ENCODE assay signal across 9 mouse cellular contexts in the genomic region with DNA sequence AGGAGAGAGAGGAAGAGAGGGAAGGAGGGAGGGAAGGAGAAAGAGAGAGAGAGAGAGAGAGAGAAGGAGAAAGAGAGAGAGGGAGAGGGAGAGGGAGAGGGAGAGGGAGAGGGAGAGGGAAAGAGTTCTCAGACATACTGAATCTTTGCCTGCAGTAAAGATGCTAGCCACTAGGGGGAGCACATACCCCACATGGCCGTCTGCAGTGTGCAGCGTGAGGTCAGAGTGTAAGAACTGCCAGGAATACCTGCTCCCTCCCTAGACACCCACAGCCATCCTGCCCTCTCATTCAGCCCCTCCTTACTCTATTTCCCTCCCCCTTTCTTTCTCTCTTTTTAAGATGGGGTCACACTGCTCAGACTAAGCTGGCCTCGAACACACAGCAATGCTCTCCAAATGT. TPM values are rescaled to one million over a fixed set of nuclear protein-coding genes. Genes with fewer than 3 reads are reported as not detected.
DNase-seq lines count a peak whose midpoint lies in the region; ATAC-seq and TF ChIP-seq lines count a peak whose summit lies in the region.
"Had no signal": no experiment of that assay in that cellular context is flagged by ENCODE, and none has a peak within 500 bp of the region (broad histone marks: within the 10 kb centered on the region; RNA-seq: fewer than 3 reads in every experiment).

No protein-coding gene starts in this region.

- peak; percentile 77 for DNase-seq in CH12.LX (ENCODE audit: extremely low read depth)
- DNase-seq in Patski (ENCODE audit: low read depth, low spot score) = no peak
- DNase-seq in cerebellum, postnatal 36 days = peak; percentile 73 to 80
- DNase-seq in gastrocnemius, postnatal 10 days = peak; percentile 71
- DNase-seq in kidney, adult 9 months = peak; percentile 72
- peak; percentile 51 for DNase-seq in lung, adult 2 months
- peak; percentile 43 for DNase-seq in retina, adult 2 months (ENCODE audit: low read depth, low spot score)
- DNase-seq in ovary, adult 18-20 months (ENCODE audit: low spot score) = no peak

- 30% methylated on average over 3 of the region's 3 CpGs for WGBS in lung, adult 2 months

- no peaks in the 10 kb centered on the region for H3K79me2 ChIP-seq in CH12.LX (replicated peaks; ENCODE audit: control insufficient read depth, extremely low read depth, insufficient read depth, poor library complexity, severe bottlenecking)

- no peaks in the 10 kb centered on the region for H3K27me3 ChIP-seq in CH12.LX (replicated peaks)
- no peaks in the 10 kb centered on the region for H3K27me3 ChIP-seq in Patski
- H3K27me3 ChIP-seq: limb, embryonic 15.5 days had no signal

- CTCF ChIA-PET in Patski (lab: Charles Lee) = interaction anchor here (0.7 to 2.1 kb wide), 4 partner anchors 8 to 22 kb away, joined by 3 to 8 read pairs (median 5); a partner anchor contains a TSS

- no peaks in the 10 kb centered on the region for H3K9me3 ChIP-seq in CH12.LX (replicated peaks; ENCODE audit: low read length)
- H3K9me3 ChIP-seq: limb, embryonic 15.5 days had no signal

- POLR2A ChIA-PET in Patski (lab: Charles Lee) = no interaction called here

- no peak overlapping the region for H3K9ac ChIP-seq in CH12.LX (ENCODE audit: insufficient read depth, low read depth)
- H3K9ac ChIP-seq: limb, embryonic 15.5 days had no signal

- ATAC-seq in Patski = peak; percentile 26

- peaks cover 32 to 90% of the 10 kb centered on the region in 2 experiments for H3K4me1 ChIP-seq in CH12.LX (ENCODE audit: control insufficient read depth in 1 of 2, insufficient read depth in 2 of 2)
- no peaks in the 10 kb centered on the region for H3K4me1 ChIP-seq in lung, adult 2 months (ENCODE audit: control insufficient read depth, insufficient read depth, low read length)
- H3K4me1 ChIP-seq: limb, embryonic 15.5 days had no signal

- no peak overlapping the region for H3K27ac ChIP-seq in CH12.LX (ENCODE audit: insufficient read depth, low read depth)
- H3K27ac ChIP-seq: limb, embryonic 15.5 days had no signal

- in situ Hi-C loops in CH12.LX (cut with MboI; ENCODE audit: low pct_ligation_motif_present, low pct_unique_long_range_greater_than_20kb, low sequenced_read_pairs) (no loop called here), Patski (cut with MboI; ENCODE audit: low pct_unique_long_range_greater_than_20kb) (no loop called here)

- dilution Hi-C loops in CH12.LX (cut with MboI; ENCODE audit: extremely low pct_ligation_motif_present, extremely low pct_unique_long_range_greater_than_20kb, low sequenced_read_pairs) = no loop called here

- TF ChIP-seq RAD21 in CH12.LX (IDR thresholded peaks at IDR 0.05; ENCODE audit: low read depth, low read length) = peak; percentile 63

- peak; percentile 83 to 90 for TF ChIP-seq CTCF in CH12.LX (conservative IDR thresholded peaks at IDR 0.05 in 1 of 2, IDR thresholded peaks at IDR 0.05 in 1 of 2; ENCODE audit: low read depth in 2 of 2, low read length in 2 of 2)
- no peak for TF ChIP-seq CTCF in Patski (IDR thresholded peaks at IDR 0.05)
- TF ChIP-seq CTCF in lung, adult 2 months (IDR thresholded peaks at IDR 0.05; ENCODE audit: insufficient read depth, low read length) = peak; percentile 96

- TF ChIP-seq POLR2A in CH12.LX (IDR thresholded peaks at IDR 0.05; ENCODE audit: low read depth, low read length) = no peak
- no peak for TF ChIP-seq POLR2A in lung, adult 2 months (IDR thresholded peaks at IDR 0.05; ENCODE audit: borderline replicate concordance, extremely low read depth, low read depth, low read length)

- H3K4me2 ChIP-seq in CH12.LX (ENCODE audit: insufficient read depth, low read depth, poor library complexity, severe bottlenecking) = no peak overlapping the region
- H3K4me2 ChIP-seq: limb, embryonic 15.5 days had no signal

- no peak overlapping the region for H3K4me3 ChIP-seq in CH12.LX (replicated peaks in 1 of 3; ENCODE audit: low read depth in 2 of 3, low read length in 2 of 3, poor library complexity in 1 of 3)
- H3K4me3 ChIP-seq in lung, adult 2 months (replicated peaks; ENCODE audit: extremely low read depth, low read depth, low read length) = no peak overlapping the region
- H3K4me3 ChIP-seq: limb, embryonic 15.5 days had no signal

- TF ChIP-seq EP300 in CH12.LX (IDR thresholded peaks at IDR 0.05; ENCODE audit: low read length) = no peak

- peaks cover 72 to 92% of the 10 kb centered on the region in 2 experiments for H3K36me3 ChIP-seq in CH12.LX (replicated peaks in 1 of 2; ENCODE audit: control insufficient read depth in 1 of 2, insufficient read depth in 1 of 2, low read length in 1 of 2)

TF ChIP-seq in CH12.LX, 34 proteins besides CTCF, POLR2A, EP300 and RAD21:
- TF ChIP-seq ZNF384 (IDR thresholded peaks at IDR 0.05; ENCODE audit: low read depth, low read length) (no peak), TBP (conservative IDR thresholded peaks at IDR 0.05; ENCODE audit: low read depth, low read length) (no peak), ZMIZ1 (IDR thresholded peaks at IDR 0.05; ENCODE audit: low read depth, low read length) (no peak), ZC3H11A (IDR thresholded peaks at IDR 0.05; ENCODE audit: low read depth, low read length) (no peak), SMC3 (IDR thresholded peaks at IDR 0.05; ENCODE audit: low read depth, low read length) (peak; percentile 50), USF1 (IDR thresholded peaks at IDR 0.05; ENCODE audit: low read depth, low read length) (no peak), MYC (IDR thresholded peaks at IDR 0.05; ENCODE audit: low read depth, low read length) (peak; percentile 92), MAX (IDR thresholded peaks at IDR 0.05; ENCODE audit: low read length) (peak; percentile 66)

RNA-seq across cellular contexts. Expression of a gene that starts 14.8 kb away (rescaled TPM):
- total RNA-seq in CH12.LX (2012; rRNA removed) (211 and 234 TPM in 2 replicates), CH12.LX (2014; rRNA removed) (307 and 312 TPM in 2 replicates)
- polyA plus RNA-seq in CH12.LX (2012; ENCODE audit: insufficient read length, low read depth) (317 and 357 TPM in 2 replicates), Patski (2021) (434 TPM)
- total RNA-seq in gastrocnemius, postnatal 10 days (2021) = 100 to 1,000 TPM; 319 to 321 TPM
- polyA plus RNA-seq in lung, adult 2 months (2012; rRNA removed) = 127 and 129 TPM in 2 replicates

RNA-seq across cellular contexts. Expression of a gene that starts 19.0 kb away (rescaled TPM):
- total RNA-seq in CH12.LX (2012; rRNA removed) (17.2 and 29.9 TPM in 2 replicates), CH12.LX (2014; rRNA removed) (9.1 and 11.9 TPM in 2 replicates)
- polyA plus RNA-seq in CH12.LX (2012; ENCODE audit: insufficient read length, low read depth) (34.5 and 39.4 TPM in 2 replicates), Patski (2021) (46.9 TPM)
- 10 to 100 TPM; 12.1 to 15.1 TPM for total RNA-seq in gastrocnemius, postnatal 10 days (2021)
- polyA plus RNA-seq in lung, adult 2 months (2012; rRNA removed) = 95.6 and 106 TPM in 2 replicates

RNA-seq across cellular contexts. Expression of a gene that starts 56.9 kb away (rescaled TPM):
- total RNA-seq in CH12.LX (2012; rRNA removed) = 0.13 and 0.21 TPM in 2 replicates
- not detected in 2 replicates for total RNA-seq in CH12.LX (2014; rRNA removed)
- polyA plus RNA-seq in CH12.LX (2012; ENCODE audit: insufficient read length, low read depth) = 0.07 TPM in 1 of 2 replicates, not detected in the other
- 0.03 TPM for polyA plus RNA-seq in Patski (2021)
- 1 to 10 TPM; 1.2 TPM for total RNA-seq in gastrocnemius, postnatal 10 days (2021)
- 2.9 and 5.2 TPM in 2 replicates for polyA plus RNA-seq in lung, adult 2 months (2012; rRNA removed)

Comparison
In these comparisons a context has a peak if more than half of its experiments do, and no peak if none do; other contexts are left out.
1. DNase-seq: peak in CH12.LX (single experiment), cerebellum, postnatal 36 days (2 of 2), gastrocnemius, postnatal 10 days (single experiment), kidney, adult 9 months (single experiment), lung, adult 2 months (single experiment) and retina, adult 2 months (single experiment); none in Patski (single experiment) and ovary, adult 18-20 months (single experiment).